Mouse (Mus musculus) MEL (cell line): ENCODE results near the gene Agtr1b. TPM values are rescaled to one million over a fixed set of nuclear protein-coding genes. Genes with fewer than 3 reads are reported as not detected.

Experiments used
- DNase-seq: peaks from one replicate; pipeline ENCODE4 v3.0.0; 2011; ENCODE audit warnings: low read depth, low spot score
- H3K27ac ChIP-seq: 2 replicates; pipeline ENCODE4 v1.5.1; 2012; ENCODE audit warnings: low read depth, mild to moderate bottlenecking, control low read depth, low read length, moderate library complexity; ENCODE audit not compliant: control insufficient read depth
- H3K27me3 ChIP-seq, 2 experiments: fragments of 150-350 bp in 1 of 2; sonication (generic) in 1 of 2; 2 replicates each; pipeline ENCODE4 v1.6.1; 2012; ENCODE audit warnings: low read length in 2 of 2, mild to moderate bottlenecking in 2 of 2, improper control_type of control experiment in 1 of 2, moderate library complexity in 1 of 2; ENCODE audit not compliant: insufficient read depth in 2 of 2, control insufficient read depth in 1 of 2
- H3K36me3 ChIP-seq, 2 experiments: 2 replicates each; pipeline ENCODE4 v1.6.1; 2012 to 2014; ENCODE audit warnings: low read length in 2 of 2, improper control_type of control experiment in 1 of 2, inconsistent platforms in 1 of 2, mild to moderate bottlenecking in 1 of 2; ENCODE audit not compliant: insufficient read depth in 2 of 2, control insufficient read depth in 1 of 2
- H3K4me1 ChIP-seq, 2 experiments: fragments of 150-350 bp in 1 of 2; sonication (generic) in 1 of 2; 2 replicates each; pipeline ENCODE4 v1.6.1; 2012; ENCODE audit warnings: low read length in 2 of 2, improper control_type of control experiment in 1 of 2, mild to moderate bottlenecking in 1 of 2; ENCODE audit not compliant: insufficient read depth in 2 of 2, control insufficient read depth in 1 of 2
- H3K4me3 ChIP-seq, 2 experiments: fragments of 150-350 bp in 1 of 2; sonication (generic) in 1 of 2; 2 replicates each; pipeline ENCODE4 v1.5.1; 2012; ENCODE audit warnings: low read depth in 2 of 2, low read length in 2 of 2, mild to moderate bottlenecking in 2 of 2, moderate library complexity in 2 of 2, control low read depth in 1 of 2, improper control_type of control experiment in 1 of 2; ENCODE audit not compliant: control insufficient read depth in 1 of 2, insufficient read depth in 1 of 2
- H3K79me2 ChIP-seq: 2 replicates; pipeline ENCODE4 v1.6.1; 2012; ENCODE audit warnings: mild to moderate bottlenecking, low read length, moderate library complexity; ENCODE audit not compliant: control insufficient read depth, poor library complexity, insufficient read depth
- H3K9ac ChIP-seq: 2 replicates; pipeline ENCODE4 v1.6.1; 2012; ENCODE audit warnings: low read depth, mild to moderate bottlenecking, control low read depth, low read length, moderate library complexity; ENCODE audit not compliant: control insufficient read depth, poor library complexity, severe bottlenecking
- H3K9me3 ChIP-seq: fragments of 150-350 bp; sonication (generic); replicated peaks from 2 replicates; pipeline ENCODE4 v1.6.1; 2012; ENCODE audit warnings: mild to moderate bottlenecking, low read length, improper control_type of control experiment, moderate library complexity; ENCODE audit not compliant: insufficient read depth
- BHLHE40 ChIP-seq: IDR thresholded peaks from 2 replicates; pipeline ENCODE4 v1.6.1; 2012; ENCODE audit warnings: low read depth, mild to moderate bottlenecking, inconsistent platforms, low read length, improper control_type of control experiment, borderline replicate concordance
- CHD2 ChIP-seq: IDR thresholded peaks from 2 replicates; pipeline ENCODE4 v1.6.1; 2011; ENCODE audit warnings: low read length, improper control_type of control experiment
- CTCF ChIP-seq, 3 experiments: IDR thresholded peaks in 2 of 3; conservative IDR thresholded peaks in 1 of 3; 2 replicates each; pipeline ENCODE4 v1.5.1; 2011 to 2012; ENCODE audit warnings: low read length in 3 of 3, low read depth in 2 of 3, mild to moderate bottlenecking in 2 of 3, improper control_type of control experiment in 1 of 3, inconsistent platforms in 1 of 3, mixed read lengths in 1 of 3, moderate library complexity in 1 of 3; ENCODE audit not compliant: control insufficient read depth in 1 of 3, insufficient read depth in 1 of 3, poor library complexity in 1 of 3, severe bottlenecking in 1 of 3
- E2F4 ChIP-seq: IDR thresholded peaks from 2 replicates; pipeline ENCODE4 v1.6.1; 2011; ENCODE audit warnings: low read depth, low read length, improper control_type of control experiment, borderline replicate concordance
- ETS1 ChIP-seq: IDR thresholded peaks from 2 replicates; pipeline ENCODE4 v1.6.1; 2012; ENCODE audit warnings: low read depth, mild to moderate bottlenecking, inconsistent platforms, low read length, improper control_type of control experiment, moderate library complexity
- GABPA ChIP-seq: IDR thresholded peaks from 2 replicates; pipeline ENCODE4 v1.6.1; 2012; ENCODE audit warnings: low read depth, mild to moderate bottlenecking, inconsistent platforms, low read length, improper control_type of control experiment, moderate library complexity
- GATA1 ChIP-seq: IDR thresholded peaks from 2 replicates; pipeline ENCODE4 v1.6.1; 2011; ENCODE audit warnings: low read depth, low read length, improper control_type of control experiment
- MAFK ChIP-seq: IDR thresholded peaks from 2 replicates; pipeline ENCODE4 v1.6.1; 2011; ENCODE audit warnings: low read depth, mild to moderate bottlenecking, low read length, improper control_type of control experiment, borderline replicate concordance
- MAX ChIP-seq: IDR thresholded peaks from 2 replicates; pipeline ENCODE4 v1.6.1; 2011; ENCODE audit warnings: low read length, improper control_type of control experiment
- MEF2A ChIP-seq: IDR thresholded peaks from 2 replicates; pipeline ENCODE4 v1.6.1; 2014; ENCODE audit warnings: low read depth, mild to moderate bottlenecking, inconsistent platforms, low read length, improper control_type of control experiment; ENCODE audit not compliant: poor library complexity, insufficient replicate concordance, severe bottlenecking; ENCODE audit errors: extremely low read depth
- MXI1 ChIP-seq: IDR thresholded peaks from 2 replicates; pipeline ENCODE4 v1.6.1; 2011; ENCODE audit warnings: mild to moderate bottlenecking, low read depth, low read length, improper control_type of control experiment
- MYC ChIP-seq: IDR thresholded peaks from 2 replicates; pipeline ENCODE4 v1.6.1; 2011; ENCODE audit warnings: low read depth, mild to moderate bottlenecking, low read length, improper control_type of control experiment, moderate library complexity
- POLR2A ChIP-seq, 2 experiments: IDR thresholded peaks; 2 replicates each; pipeline ENCODE4 v1.6.1; 2011 to 2012; ENCODE audit warnings: low read length in 2 of 2, mild to moderate bottlenecking in 2 of 2, control low read depth in 1 of 2, improper control_type of control experiment in 1 of 2, low read depth in 1 of 2, moderate library complexity in 1 of 2; ENCODE audit not compliant: control insufficient read depth in 1 of 2, insufficient read depth in 1 of 2, poor library complexity in 1 of 2
- USF1 ChIP-seq: IDR thresholded peaks from 2 replicates; pipeline ENCODE4 v1.6.1; 2014; ENCODE audit warnings: low read depth, mild to moderate bottlenecking, inconsistent platforms, low read length, improper control_type of control experiment, moderate library complexity
- USF2 ChIP-seq, 2 experiments: IDR thresholded peaks; 2 replicates each; pipeline ENCODE4 v1.6.1; 2011 to 2012; ENCODE audit warnings: improper control_type of control experiment in 2 of 2, low read length in 2 of 2, borderline replicate concordance in 1 of 2, inconsistent platforms in 1 of 2, low read depth in 1 of 2, mild to moderate bottlenecking in 1 of 2; ENCODE audit not compliant: insufficient read depth in 1 of 2
- ZMIZ1 ChIP-seq: IDR thresholded peaks from 2 replicates; pipeline ENCODE4 v1.6.1; 2012; ENCODE audit warnings: low read depth, mild to moderate bottlenecking, inconsistent platforms, low read length, improper control_type of control experiment, moderate library complexity
- ZNF384 ChIP-seq: IDR thresholded peaks from 2 replicates; pipeline ENCODE4 v1.6.1; 2012; ENCODE audit warnings: low read depth, mild to moderate bottlenecking, inconsistent platforms, low read length, improper control_type of control experiment
- polyA plus RNA-seq, 2 experiments: library from polyadenylated mRNA; stranded (reverse) in 1 of 2; unstranded in 1 of 2; fragments of >175 nt in 1 of 2; fragments of >200 nt in 1 of 2; gene quantifications; 2 replicates each; pipeline versions ENCODE4 v1.2.1 to v1.2.4; 2012; ENCODE audit warnings: low replicate concordance in 2 of 2, low read depth in 1 of 2; ENCODE audit not compliant: insufficient read length in 2 of 2, insufficient read depth in 1 of 2, missing spikeins in 1 of 2
- total RNA-seq: library from RNA; depleted of rRNA; stranded (reverse); fragments of 300-350 nt; gene quantifications from 2 replicates; pipeline ENCODE4 v1.2.3, GENCODE M21; 2012; rRNA removed

Gene Agtr1b
- total and polyA plus RNA-seq, 3 experiments: not detected

- Histone ChIP-seq H3K4me3 (no peak overlapping the region), H3K27me3 (no peaks in the 10 kb centered on the region), H3K9ac (no peak overlapping the region), H3K9me3 (no peaks in the 10 kb centered on the region), H3K36me3 (no peaks in the 10 kb centered on the region), H3K79me2 (no peaks in the 10 kb centered on the region), H3K4me1 (no peaks in the 10 kb centered on the region), H3K27ac (no peak overlapping the region)
- DNase-seq: no peak
- TF ChIP-seq MYC (no peak), GATA1 (no peak), POLR2A (IDR thresholded peaks at IDR 0.05; ENCODE audit: control insufficient read depth in 1 of 2, insufficient read depth in 1 of 2, low read depth in 1 of 2, low read length in 2 of 2, poor library complexity in 1 of 2) (no peak), CHD2 (no peak), MAX (no peak), MEF2A (no peak), ZNF384 (no peak), USF1 (no peak), ETS1 (no peak), GABPA (no peak), ZMIZ1 (no peak), BHLHE40 (no peak), USF2 (IDR thresholded peaks at IDR 0.05; ENCODE audit: borderline replicate concordance in 1 of 2, insufficient read depth in 1 of 2, low read depth in 1 of 2, low read length in 2 of 2) (no peak), MAFK (no peak), MXI1 (no peak), CTCF (IDR thresholded peaks at IDR 0.05 in 2 of 3, conservative IDR thresholded peaks at IDR 0.05 in 1 of 3; ENCODE audit: control insufficient read depth in 1 of 3, insufficient read depth in 1 of 3, low read depth in 2 of 3, low read length in 3 of 3, poor library complexity in 1 of 3, severe bottlenecking in 1 of 3) (no peak)
Measured at GRCm38 (mm10) chr3:20281796-20282195, 85.2 kb downstream of the Agtr1b start.

- H3K4me1 ChIP-seq: no peaks in the 10 kb centered on the region
- no peak for TF ChIP-seq E2F4
- TF ChIP-seq, all 39 proteins: peak for 0
- Histone ChIP-seq H3K79me2 (no peaks in the 10 kb centered on the region), H3K4me3 (no peak within 1 kb of the TSS), H3K9ac (no peak within 1 kb of the TSS), H3K27me3 (no peaks in the 10 kb centered on the region), H3K36me3 (no peaks in the 10 kb centered on the region), H3K9me3 (no peaks in the 10 kb centered on the region), H3K27ac (no peak within 1 kb of the TSS)
- no peak for DNase-seq
Measured at GRCm38 (mm10) chr3:20275633-20276032, 91.3 kb downstream of the Agtr1b start, which contains the start of gene Cpb1. Gene Cpb1, minus strand, starts transcription at chr3:20275733.

Other genes with a start within 250 kb of the Agtr1b start
- 23.1 and 23.8 TPM in 2 replicates for gene Gyg, start 211.9 kb downstream of the Agtr1b start, total RNA-seq
- 100 to 1,000 TPM in 1 of 2 experiments, 10 to 100 TPM in 1; 41.0 to 207 TPM for gene Gyg, start 211.9 kb downstream of the Agtr1b start, polyA plus RNA-seq
- 1.6 and 3.7 TPM in 2 replicates for gene Cpa3, start 125.0 kb downstream of the Agtr1b start, total RNA-seq
- under 1 TPM in 1 of 2 experiments, not detected in 1; 0.24 TPM for gene Cpa3, start 125.0 kb downstream of the Agtr1b start, polyA plus RNA-seq
- gene Cpb1, start 91.4 kb downstream of the Agtr1b start, total RNA-seq: not detected in 2 replicates
- gene Cpb1, start 91.4 kb downstream of the Agtr1b start, polyA plus RNA-seq: not detected